Mouse (Mus musculus): ENCODE results near the gene Pip4k2c. TPM values are rescaled to one million over a fixed set of nuclear protein-coding genes. Genes with fewer than 3 reads are reported as not detected.

Pip4k2c gene
- polyA plus RNA-seq, 1 experiment = 22.5 TPM

GRCm38 (mm10) chr10:127179871-127180694, 31.3 kb downstream of the Pip4k2c start, which contains the start of gene Slc26a10:
Slc26a10 (minus strand) TSS chr10:127180645.
- Histone ChIP-seq H3K4me2 (ENCODE audit: low read depth) (no peak within 1 kb of the TSS), H3K27me3 (ENCODE audit: control insufficient read depth, insufficient read depth, insufficient read length) (no peaks in the 10 kb centered on the region)
- TF ChIP-seq TCF12 (IDR thresholded peaks at IDR 0.05; ENCODE audit: insufficient read depth, poor library complexity, severe bottlenecking) (no peak), POLR2A (IDR thresholded peaks at IDR 0.05; ENCODE audit: insufficient read length, low read depth) (no peak), USF1 (IDR thresholded peaks at IDR 0.05; ENCODE audit: low read depth) (no peak), POLR2AphosphoS2 (IDR thresholded peaks at IDR 0.05; ENCODE audit: insufficient read length, low read depth) (no peak), E2F4 (IDR thresholded peaks at IDR 0.05; ENCODE audit: insufficient read depth) (no peak), SRF (IDR thresholded peaks at IDR 0.05; ENCODE audit: control insufficient read depth, insufficient read length, low read depth) (no peak), TCF3 (IDR thresholded peaks at IDR 0.05; ENCODE audit: insufficient read length, low read depth) (no peak), MYOD1 (IDR thresholded peaks at IDR 0.05; ENCODE audit: control insufficient read depth in 1 of 3, insufficient read length in 2 of 3, low read depth in 2 of 3) (no peak)

GRCm38 (mm10) chr10:127178286-127179027, 32.9 kb downstream of the Pip4k2c start:
- Histone ChIP-seq H3K4me3 (peak overlapping the region; percentile 18), H3K27me3 (ENCODE audit: control insufficient read depth, insufficient read depth, insufficient read length) (no peaks in the 10 kb centered on the region)

More at GRCm38 (mm10) chr10:127179871-127180694, 31.3 kb downstream of the Pip4k2c start, which contains the start of gene Slc26a10:
- Histone ChIP-seq H3K36me3 (ENCODE audit: control insufficient read depth, insufficient read depth) (no peaks in the 10 kb centered on the region), H3ac (ENCODE audit: control insufficient read depth, insufficient read length) (no peak within 1 kb of the TSS), H3K79me2 (ENCODE audit: control insufficient read depth, insufficient read depth) (no peaks in the 10 kb centered on the region), H3K4me3 (no peak within 1 kb of the TSS)

GRCm38 (mm10) chr10:127177719-127178118, 33.7 kb downstream of the Pip4k2c start:
- Histone ChIP-seq H3K4me2 (ENCODE audit: low read depth) (peak overlapping the region; percentile 73), H3K79me2 (ENCODE audit: control insufficient read depth, insufficient read depth) (no peaks in the 10 kb centered on the region), H3ac (ENCODE audit: control insufficient read depth, insufficient read length) (no peak overlapping the region), H3K4me3 (peak overlapping the region; percentile 18), H3K36me3 (ENCODE audit: control insufficient read depth, insufficient read depth) (no peaks in the 10 kb centered on the region), H3K27me3 (ENCODE audit: control insufficient read depth, insufficient read depth, insufficient read length) (no peaks in the 10 kb centered on the region)
- TF ChIP-seq USF1 (IDR thresholded peaks at IDR 0.05; ENCODE audit: low read depth) = no peak
- no peak for TF ChIP-seq E2F4 (IDR thresholded peaks at IDR 0.05; ENCODE audit: insufficient read depth)
- TF ChIP-seq TCF3 (IDR thresholded peaks at IDR 0.05; ENCODE audit: insufficient read length, low read depth) = no peak
- no peak for TF ChIP-seq CEBPB (IDR thresholded peaks at IDR 0.05; ENCODE audit: insufficient read depth, poor library complexity, severe bottlenecking)
- no peak for TF ChIP-seq MYOG (IDR thresholded peaks at IDR 0.05; ENCODE audit: control insufficient read depth in 1 of 3, insufficient read depth in 1 of 3, insufficient read length in 2 of 3, low read depth in 2 of 3)
- TF ChIP-seq REST (IDR thresholded peaks at IDR 0.05; ENCODE audit: insufficient read depth, insufficient read length) = no peak

More at GRCm38 (mm10) chr10:127178286-127179027, 32.9 kb downstream of the Pip4k2c start:
- TF ChIP-seq CEBPB (IDR thresholded peaks at IDR 0.05; ENCODE audit: insufficient read depth, poor library complexity, severe bottlenecking) (no peak), MYOD1 (IDR thresholded peaks at IDR 0.05; ENCODE audit: control insufficient read depth in 1 of 3, insufficient read length in 2 of 3, low read depth in 2 of 3) (peak in 1 of 3 experiments; percentile 2), MYOG (IDR thresholded peaks at IDR 0.05; ENCODE audit: control insufficient read depth in 1 of 3, insufficient read depth in 1 of 3, insufficient read length in 2 of 3, low read depth in 2 of 3) (peak in 1 of 3 experiments; percentile 14)
- Histone ChIP-seq H3K79me2 (ENCODE audit: control insufficient read depth, insufficient read depth) (no peaks in the 10 kb centered on the region), H3ac (ENCODE audit: control insufficient read depth, insufficient read length) (no peak overlapping the region), H3K36me3 (ENCODE audit: control insufficient read depth, insufficient read depth) (no peaks in the 10 kb centered on the region), H3K4me2 (ENCODE audit: low read depth) (peak overlapping the region; percentile 73)

DNA sequence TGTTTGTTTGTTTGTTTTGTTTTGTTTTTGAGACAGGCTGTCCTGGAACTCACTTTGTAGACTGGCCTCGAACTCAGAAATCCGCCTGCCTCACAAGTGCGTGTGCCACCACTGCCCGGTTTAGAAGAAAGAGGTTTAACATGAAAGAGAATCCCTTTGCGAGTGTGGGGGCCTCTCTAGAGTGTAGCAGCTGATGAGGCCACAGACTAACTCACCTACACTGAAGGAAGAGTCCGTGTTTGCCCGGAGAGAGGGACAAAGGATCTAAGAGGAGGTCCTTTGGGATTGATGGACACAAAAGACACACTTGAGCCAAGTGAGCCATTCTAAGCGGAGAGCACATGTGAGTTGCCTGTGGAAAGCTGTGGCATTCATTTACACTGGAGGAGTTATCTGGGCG, 34.1 kb downstream of the Pip4k2c start:
- peak overlapping the region; percentile 18 for H3K4me3 ChIP-seq

More for the DNA sequence above, 34.1 kb downstream of the Pip4k2c start:
- TF ChIP-seq SRF (IDR thresholded peaks at IDR 0.05; ENCODE audit: control insufficient read depth, insufficient read length, low read depth) = no peak
- TF ChIP-seq POLR2A (IDR thresholded peaks at IDR 0.05; ENCODE audit: insufficient read length, low read depth) = no peak
- TF ChIP-seq MAX (IDR thresholded peaks at IDR 0.05; ENCODE audit: low read depth) = no peak
- TF ChIP-seq CEBPB (IDR thresholded peaks at IDR 0.05; ENCODE audit: insufficient read depth, poor library complexity, severe bottlenecking) = no peak
- TF ChIP-seq E2F4 (IDR thresholded peaks at IDR 0.05; ENCODE audit: insufficient read depth) = no peak
- no peak for TF ChIP-seq MYOG (IDR thresholded peaks at IDR 0.05; ENCODE audit: control insufficient read depth in 1 of 3, insufficient read depth in 1 of 3, insufficient read length in 2 of 3, low read depth in 2 of 3)
- TF ChIP-seq TCF12 (IDR thresholded peaks at IDR 0.05; ENCODE audit: insufficient read depth, poor library complexity, severe bottlenecking) = no peak
- no peak for TF ChIP-seq USF1 (IDR thresholded peaks at IDR 0.05; ENCODE audit: low read depth)
- TF ChIP-seq REST (IDR thresholded peaks at IDR 0.05; ENCODE audit: insufficient read depth, insufficient read length) = no peak
- no peak for TF ChIP-seq POLR2AphosphoS2 (IDR thresholded peaks at IDR 0.05; ENCODE audit: insufficient read length, low read depth)
- TF ChIP-seq MYOD1 (IDR thresholded peaks at IDR 0.05; ENCODE audit: control insufficient read depth in 1 of 3, insufficient read length in 2 of 3, low read depth in 2 of 3) = no peak
- TF ChIP-seq TCF3 (IDR thresholded peaks at IDR 0.05; ENCODE audit: insufficient read length, low read depth) = no peak
- Histone ChIP-seq H3K4me2 (ENCODE audit: low read depth) (peak overlapping the region; percentile 73), H3ac (ENCODE audit: control insufficient read depth, insufficient read length) (no peak overlapping the region), H3K36me3 (ENCODE audit: control insufficient read depth, insufficient read depth) (no peaks in the 10 kb centered on the region), H3K27me3 (ENCODE audit: control insufficient read depth, insufficient read depth, insufficient read length) (no peaks in the 10 kb centered on the region), H3K79me2 (ENCODE audit: control insufficient read depth, insufficient read depth) (no peaks in the 10 kb centered on the region)
